Mouse (Mus musculus): Measurements from ENCODE around the gene Clec16a.

The Clec16a gene

DNA sequence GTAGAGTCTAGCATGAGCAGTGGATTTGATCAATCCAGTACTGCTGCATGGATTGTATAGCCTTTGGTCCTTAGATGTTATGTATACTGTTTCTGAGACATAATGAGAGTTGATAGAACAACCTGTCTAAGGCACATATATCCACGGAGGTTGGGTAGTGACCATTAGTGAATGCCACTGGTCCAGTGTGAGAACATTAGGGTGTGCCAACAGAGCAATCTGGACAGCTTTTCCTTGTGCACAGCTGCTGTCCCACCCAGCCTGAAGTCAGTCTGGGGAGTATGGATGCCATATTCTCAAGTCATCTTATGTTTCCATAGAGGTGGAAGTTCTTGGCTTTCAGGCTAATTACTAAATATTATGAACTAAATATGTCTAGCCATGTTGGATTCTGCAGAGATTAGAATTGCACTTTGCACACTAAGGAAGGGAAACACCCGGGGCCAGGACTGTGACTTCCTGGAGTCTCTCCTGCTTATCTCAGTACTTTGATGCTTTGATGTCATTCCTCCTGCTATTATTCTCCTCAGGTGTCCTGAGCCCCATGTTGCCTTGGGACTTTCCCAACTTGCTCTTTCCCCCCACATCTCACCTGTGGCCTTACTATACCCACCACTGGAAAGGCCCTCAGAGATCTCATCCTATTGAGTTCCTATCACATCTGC lies 36.2 kb downstream of the Clec16a start:
- DNase-seq (ENCODE audit: low read depth, low spot score): no peak

DNA sequence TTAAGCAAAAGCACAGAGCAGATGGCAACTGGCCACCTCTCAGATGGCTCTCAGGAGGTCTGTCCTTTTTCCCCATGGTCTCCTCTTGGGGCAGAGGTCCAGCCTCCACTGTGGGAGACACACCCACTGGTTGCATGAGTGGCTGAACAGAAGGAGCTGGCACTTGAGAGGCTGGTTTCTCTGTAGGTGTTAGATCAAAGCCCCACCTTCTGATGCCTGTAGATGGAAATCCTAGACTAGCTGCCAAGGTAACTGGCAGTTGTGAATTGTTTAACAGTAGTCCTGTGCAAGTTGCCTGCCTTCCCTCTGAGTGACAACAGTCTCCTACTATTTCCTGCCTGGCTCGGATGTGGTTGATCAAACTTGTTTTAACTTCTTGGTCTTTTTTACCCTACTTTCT lies 40.0 kb downstream of the Clec16a start:
- DNase-seq (ENCODE audit: low read depth, low spot score): no peak

DNA sequence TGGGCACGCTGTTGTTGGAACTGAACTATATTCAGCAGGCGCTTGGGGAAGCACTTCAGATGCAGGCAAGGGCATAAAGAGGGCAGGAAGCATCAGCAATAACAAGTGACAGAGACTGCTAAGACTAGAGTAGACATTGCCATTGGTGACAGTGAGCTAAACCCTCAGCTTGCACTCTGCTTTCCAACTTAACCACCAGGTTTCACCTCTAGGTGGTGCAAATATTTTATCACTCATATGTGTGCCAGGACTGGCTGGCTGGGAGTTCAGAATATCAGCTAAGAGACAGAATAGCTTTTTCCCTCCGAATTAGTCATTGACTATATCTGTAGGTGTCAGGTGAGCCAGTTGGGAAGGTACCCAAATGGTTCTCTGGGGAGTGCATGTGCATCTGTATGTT lies 41.4 kb downstream of the Clec16a start:
- DNase-seq (ENCODE audit: low read depth, low spot score): no peak

DNA sequence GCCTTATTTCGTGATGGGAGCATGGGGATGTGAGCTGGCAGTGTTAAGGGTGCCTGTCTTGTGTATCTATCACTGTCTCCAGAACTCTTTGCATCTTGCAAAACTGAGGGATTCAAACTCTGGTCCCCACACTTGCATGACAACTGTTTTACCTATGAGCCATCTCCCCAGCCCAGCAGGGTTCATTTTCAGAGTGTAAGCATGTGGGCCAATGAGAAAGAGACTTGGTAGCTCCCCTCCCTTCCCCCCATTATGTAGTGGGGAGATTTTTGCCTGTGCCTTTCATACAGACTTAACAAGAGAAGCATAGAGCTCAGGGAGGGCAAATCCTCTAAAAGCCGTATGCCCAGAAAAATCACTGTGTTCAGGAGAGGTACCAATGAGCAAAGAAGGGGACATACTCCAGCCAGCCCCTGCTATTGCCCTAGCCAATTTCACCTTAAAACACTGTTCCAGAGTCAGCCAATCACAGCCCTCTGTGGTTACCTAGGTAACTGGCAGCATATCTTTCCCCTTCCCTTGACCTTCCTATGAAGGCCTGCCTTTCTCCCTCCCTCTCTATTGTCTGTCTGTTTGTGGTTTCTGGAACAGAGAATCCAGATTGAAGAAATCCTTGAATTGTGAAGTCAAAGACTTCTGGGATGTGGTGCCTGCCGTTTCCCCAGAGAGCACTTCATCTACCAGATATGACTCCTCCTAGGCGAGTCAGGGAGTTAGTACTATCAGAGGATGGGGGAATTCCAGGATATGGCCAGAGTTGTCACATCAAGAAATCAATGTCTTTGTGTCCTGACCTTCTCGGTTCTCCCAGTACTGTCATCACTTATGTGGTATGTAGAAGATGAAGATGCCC lies 55.0 kb downstream of the Clec16a start:
- peak; percentile 63 for DNase-seq (ENCODE audit: low read depth, low spot score)

DNA sequence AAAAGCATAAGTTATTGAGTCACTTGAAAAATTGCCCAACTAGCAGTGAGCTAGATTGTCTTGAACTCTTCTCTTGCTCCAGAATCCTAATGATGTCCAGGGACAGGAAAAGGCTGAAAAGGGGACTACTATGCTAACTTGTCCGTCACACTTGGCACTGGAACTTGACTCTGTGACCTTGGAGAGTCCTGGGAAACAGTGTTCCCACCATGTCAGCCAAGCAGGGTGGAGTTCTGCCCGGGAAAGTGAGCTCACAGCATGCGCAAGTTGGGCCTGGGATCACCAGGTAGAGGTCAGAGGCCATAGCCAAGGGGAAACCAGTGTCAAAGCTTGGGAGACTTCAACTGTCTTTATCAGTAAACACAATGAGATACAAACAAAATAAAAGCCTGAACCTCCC lies 62.7 kb downstream of the Clec16a start:
- DNase-seq (ENCODE audit: low read depth, low spot score): peak; percentile 28

DNA sequence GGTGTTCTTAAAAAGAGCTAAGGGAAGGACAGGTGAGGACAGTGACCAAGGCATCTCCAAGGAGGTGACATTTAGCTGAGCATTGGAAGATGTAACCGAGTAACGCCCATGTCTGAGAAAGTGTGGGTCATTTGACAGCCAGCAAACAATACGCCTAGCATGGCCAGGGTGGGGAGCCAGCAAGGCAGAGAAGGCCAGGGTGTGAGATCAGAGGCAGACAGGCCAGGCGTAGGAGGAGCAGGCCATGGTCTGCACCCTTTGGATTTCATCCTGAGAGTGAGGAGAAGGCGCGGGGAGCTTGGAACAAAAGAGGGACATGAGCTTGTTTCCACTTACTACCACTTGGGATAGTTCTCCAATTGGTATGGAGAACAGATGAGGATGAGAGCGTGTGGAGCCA lies 64.8 kb downstream of the Clec16a start:
- no peak for DNase-seq (ENCODE audit: low read depth, low spot score)

DNA sequence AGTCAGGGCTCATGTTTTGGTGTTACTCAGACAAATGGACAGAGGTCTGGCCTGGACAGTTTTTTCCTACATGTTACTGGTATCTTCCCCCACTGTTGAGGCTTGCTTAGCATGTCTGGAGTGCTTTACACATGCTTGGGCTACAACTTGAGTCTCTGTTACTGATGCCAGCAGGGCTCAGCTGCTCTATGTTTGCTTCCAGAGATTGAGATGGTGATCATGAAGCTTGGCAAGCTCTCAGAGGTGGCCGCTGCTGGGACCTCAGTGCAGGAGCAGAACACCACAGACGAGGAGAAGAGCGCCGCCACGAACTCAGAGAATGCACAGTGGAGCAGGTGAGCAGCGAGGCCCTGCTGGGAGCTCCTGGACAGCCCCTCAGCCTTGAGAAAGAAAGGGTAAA lies 65.7 kb downstream of the Clec16a start:
- no peak for DNase-seq (ENCODE audit: low read depth, low spot score)

DNA sequence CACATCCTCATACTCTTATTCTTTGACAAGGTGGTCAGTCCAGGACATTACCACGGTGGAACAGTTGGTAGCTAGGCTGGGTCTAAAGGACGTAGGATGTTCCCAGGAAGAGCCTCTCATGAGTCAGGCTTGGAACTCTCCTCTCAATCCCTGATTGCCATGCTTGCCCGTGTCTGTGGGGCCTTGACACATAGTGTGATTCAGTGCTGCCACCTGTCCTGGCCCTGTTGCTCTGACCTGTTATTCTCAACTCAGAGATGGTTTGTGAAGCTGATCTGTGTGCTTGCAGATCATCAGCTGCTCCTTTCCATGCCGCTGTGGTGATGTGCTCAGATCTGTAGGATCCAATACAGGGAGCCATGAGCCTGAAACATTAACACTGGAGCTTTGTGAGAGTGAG lies 66.2 kb downstream of the Clec16a start:
- DNase-seq (ENCODE audit: low read depth, low spot score): no peak

DNA sequence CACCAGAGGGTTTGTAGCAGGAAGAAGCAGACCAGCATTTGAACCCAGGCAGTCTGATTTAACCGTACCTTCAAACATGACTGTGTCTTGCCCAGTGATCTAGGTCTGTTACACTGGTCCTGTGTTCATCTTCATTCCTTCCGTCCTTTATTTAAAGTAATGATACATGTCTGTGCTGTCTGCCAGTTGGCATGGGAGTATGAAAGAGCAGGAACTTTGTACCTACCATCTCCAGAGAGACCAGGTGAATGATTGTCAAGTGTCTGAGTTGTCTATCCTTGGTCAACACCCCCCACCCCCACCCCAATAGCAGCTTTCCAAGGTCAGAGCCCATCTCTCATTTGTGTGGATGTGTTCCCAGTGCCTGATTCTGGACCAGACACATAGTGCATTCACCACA lies 68.9 kb downstream of the Clec16a start:
- DNase-seq (ENCODE audit: low read depth, low spot score): no peak

DNA sequence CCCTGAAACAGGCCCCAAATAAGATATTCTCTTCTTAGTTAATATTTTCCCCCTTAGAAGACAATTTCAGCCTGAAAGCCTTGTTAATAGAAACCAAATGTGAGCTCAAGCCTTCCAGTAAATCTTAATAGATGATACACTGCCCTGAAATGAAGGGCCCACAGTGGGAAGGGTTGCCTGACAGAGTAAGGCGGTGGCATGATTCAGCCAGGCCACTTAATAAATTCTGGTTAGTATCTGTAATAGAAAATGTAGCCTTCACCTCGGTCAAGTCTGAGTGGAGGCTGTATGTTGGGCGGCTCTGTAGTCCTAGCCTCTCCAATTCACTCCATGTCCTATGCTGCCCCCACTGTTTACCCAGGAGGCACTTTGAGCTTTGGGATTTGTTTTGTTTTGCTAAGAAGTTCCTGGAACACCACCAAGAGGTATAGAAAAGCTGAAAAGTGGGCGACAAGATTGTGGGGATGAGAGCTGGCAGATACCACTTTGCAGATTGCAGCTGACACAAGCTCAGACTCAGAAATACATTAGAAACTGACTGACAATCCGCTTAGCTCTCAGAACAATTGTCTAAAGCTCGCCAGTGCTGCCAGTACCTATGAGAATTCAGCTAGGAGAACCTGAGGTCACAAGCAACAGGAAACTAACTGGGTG lies 75.9 kb downstream of the Clec16a start:
- no peak for DNase-seq (ENCODE audit: low read depth, low spot score)

DNA sequence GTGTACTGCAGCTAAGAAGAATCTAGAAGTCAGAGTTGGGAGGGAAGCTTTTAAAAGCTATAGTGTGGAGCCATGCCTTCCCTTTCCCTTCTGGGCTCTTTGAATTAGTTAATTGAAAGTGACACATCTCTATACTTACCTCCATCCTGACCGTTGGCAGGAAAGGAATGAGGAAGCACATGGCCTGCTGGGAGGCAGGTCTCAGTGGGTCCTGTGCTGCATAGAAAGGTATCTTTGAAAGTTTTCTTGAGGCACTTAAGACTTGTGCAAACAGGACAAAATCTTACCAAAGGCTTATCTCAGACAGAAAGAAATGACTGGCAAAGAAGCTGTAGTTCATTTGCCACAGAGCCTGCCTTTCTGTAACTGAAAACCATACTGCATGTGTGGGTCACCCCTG lies 76.6 kb downstream of the Clec16a start:
- no peak for DNase-seq (ENCODE audit: low read depth, low spot score)

DNA sequence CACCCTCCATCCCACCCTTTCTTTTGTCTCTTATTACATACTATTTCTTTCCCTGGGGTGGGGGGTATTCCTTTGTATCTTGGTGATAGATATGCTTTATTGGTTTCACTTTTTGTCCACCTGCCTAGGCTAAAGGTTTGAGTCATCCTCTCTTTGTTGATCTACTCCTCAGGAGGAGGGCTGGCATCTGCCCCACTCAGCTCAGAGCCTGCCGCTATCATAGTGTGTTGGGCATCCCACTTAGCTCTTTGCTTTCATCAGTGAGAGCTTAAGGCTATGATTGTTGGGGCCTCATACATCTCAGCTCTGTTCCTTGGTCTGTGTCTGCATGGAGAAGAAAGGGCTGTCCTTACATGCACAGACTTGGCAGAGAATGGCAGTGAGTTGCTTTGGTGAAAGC lies 81.0 kb downstream of the Clec16a start:
- DNase-seq (ENCODE audit: low read depth, low spot score): no peak

DNA sequence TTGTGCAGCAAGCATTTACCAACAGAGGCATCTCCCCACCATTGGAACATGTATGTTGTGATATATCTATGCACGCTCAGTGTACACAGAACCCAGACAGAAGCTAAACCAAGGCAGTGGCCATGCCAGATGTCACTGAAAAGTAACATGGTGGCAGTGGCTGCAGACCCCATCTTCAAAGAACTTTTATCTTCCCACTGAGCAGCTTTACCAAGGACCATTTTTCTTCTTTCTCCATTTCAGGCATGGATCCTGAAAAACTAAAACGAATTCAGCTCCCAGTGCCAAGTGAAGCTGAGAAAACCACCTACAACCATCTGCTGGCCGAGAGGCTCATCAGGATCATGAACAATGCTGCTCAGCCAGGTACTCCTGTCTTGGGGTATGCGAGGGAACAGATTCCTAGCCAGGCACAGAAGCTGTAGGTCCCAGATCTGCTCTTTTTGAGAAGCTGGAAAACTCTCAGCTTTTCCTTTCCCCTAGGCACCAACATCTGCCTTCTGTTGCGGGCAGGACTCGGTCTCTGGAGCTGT lies 82.1 kb downstream of the Clec16a start:
- DNase-seq (ENCODE audit: low read depth, low spot score): no peak

DNA sequence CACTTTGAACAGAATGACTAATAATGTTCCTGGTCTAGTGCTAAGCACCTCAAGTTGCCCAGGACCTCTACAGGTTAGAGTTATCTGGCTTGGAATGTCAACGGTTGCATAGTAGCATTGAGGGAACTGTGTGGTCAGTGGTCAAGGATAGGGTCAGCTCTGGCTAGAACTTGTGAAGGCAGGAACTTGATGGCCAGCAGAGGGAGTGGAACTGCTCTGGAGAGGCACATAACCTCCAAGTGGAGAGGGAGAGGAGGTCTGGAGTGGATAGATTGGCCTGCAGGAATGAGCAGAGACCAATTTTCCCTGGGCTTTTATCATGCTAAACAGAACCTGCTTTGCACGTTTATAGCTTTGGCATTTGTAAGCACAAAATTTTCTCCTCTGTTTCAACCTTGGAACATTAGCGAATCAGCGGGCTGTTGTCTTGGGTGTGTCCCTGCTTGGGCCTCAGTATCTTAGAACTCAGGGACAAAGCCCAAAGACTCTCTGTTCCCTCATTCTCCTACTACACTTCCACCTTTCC lies 83.0 kb downstream of the Clec16a start:
- DNase-seq (ENCODE audit: low read depth, low spot score): peak; percentile 91

DNA sequence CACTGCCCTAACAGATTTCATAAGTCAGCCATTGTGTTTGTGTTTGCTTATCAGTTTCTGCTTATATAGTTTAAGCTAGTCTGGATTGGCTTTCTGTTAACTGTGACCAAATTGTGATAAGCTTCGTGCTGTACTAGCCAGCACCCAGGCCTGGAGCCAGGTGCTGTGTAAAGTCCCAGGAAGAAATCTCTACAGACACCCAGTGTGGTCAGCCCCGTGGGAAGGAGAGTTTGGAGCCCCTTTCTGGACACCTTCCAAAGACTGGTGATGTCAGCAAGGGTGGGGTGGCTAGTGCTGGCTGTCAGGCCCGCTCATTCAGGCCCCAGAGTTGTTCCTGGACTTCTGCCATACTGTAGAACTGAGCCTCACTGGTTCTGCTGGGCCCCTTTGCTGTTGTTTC lies 83.8 kb downstream of the Clec16a start:
- no peak for DNase-seq (ENCODE audit: low read depth, low spot score)

DNA sequence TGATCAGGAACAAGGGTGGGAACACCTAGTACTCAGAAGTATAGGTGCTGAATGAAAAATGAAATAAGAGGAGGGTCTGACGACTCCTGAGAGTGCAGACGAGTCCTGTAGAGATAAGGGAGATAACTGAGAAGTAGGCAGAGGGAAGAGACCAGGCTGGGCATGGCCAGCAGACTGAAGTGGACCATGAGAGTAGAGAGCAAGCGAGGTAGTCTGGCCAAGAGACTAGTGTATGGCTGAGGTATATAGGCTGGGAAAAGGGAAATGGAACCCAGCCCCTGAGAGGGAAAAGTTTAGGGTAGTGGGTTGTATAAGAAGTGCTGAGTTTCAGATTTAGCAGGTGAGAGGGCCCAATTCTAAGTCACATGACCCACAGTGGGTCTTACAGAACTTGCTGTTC lies 84.2 kb downstream of the Clec16a start:
- DNase-seq (ENCODE audit: low read depth, low spot score): no peak

DNA sequence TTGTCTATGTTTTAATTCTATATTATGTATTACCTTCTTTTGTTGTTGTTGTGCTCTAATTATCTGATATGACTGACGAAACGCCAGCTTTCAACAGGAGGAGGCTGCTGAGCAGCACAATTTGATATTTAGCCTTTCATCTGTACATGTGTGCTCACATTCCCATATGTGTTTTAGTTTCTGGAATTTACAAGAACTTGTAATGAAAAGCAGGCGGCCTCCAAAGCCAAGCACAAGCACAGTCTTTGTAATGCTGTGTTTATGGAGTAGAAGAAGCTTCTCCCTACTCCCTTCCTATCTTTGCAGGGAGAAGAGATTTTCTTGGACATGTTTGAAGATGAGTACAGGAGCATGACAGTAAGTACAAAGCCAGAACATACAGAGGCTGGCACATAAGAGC lies 89.8 kb downstream of the Clec16a start:
- DNase-seq (ENCODE audit: low read depth, low spot score): no peak

DNA sequence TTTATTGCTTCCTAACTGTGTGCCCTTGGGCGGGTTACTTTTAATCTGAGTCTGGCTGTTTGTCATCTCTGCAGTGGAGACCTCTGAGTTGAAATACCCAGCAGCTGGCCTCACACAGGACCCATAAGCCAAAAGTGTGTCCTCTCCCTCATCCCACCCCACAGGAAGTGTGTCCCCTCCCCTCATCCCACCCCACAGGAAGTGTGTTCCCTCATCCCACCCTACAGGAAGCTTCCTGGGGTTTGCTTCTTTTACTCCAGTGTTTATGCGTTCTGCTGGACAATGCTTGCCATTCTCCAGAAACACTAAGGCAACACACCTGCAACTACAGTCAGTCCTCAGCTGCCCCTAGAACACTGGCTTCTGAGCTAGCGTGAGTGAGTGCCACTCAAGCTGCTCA lies 92.8 kb downstream of the Clec16a start:
- DNase-seq (ENCODE audit: low read depth, low spot score): no peak

DNA sequence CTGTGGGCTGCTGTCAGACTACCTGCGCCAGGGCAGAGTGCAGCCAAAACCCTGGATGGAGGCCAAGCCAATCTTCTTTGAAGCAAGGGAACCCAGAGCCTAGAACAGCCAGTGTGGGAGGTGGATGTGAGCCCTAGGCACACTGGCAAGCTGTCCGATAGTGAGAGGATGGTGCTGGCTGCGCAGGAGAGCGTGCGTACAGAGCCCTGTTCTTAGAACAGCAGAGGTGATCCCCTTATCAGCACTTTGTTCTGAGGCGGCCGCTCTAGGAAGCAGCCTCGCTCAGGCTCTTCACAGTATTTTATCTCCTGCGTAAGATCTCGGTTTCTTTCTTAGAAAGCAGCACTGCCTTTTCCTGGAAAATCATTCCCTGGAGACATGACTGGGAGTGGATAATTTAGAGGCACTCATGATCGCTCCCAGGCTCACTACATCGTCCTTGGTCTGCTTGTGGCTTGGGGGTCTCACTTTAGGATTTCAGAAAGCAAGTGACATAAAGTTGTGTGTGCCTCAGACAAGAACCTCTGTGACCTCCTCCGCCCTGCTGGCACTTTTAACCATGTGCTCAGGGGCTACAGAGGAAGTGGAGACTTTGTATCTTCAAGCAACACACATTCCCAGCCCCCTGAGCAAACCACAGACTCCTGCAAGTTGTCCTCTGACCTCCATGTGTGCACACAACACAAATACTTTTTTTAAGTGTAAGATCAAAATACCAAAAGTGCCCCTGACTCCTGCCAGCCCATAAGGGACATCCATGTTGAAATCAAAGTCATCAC lies 94.2 kb downstream of the Clec16a start:
- DNase-seq (ENCODE audit: low read depth, low spot score): no peak

DNA sequence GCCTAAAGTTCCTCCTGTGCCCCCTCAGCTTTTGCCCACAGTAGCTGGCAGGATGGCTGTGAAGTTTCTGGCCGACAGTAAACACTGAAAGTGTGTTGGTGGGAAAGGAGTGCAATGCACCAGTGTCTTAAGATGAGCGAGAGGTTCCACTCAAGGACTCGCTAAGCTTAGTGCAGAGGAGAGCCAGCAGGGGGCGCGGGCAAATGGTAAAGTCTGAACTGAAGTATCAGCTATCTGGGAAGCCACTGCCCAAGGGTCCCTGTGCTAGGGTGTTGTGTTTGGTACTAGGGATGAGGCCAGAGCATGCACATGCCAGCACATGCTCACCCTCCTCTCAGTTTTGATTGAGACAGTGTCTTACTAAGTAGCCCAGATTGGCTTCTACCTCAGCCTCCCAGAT lies 94.9 kb downstream of the Clec16a start:
- DNase-seq (ENCODE audit: low read depth, low spot score): peak; percentile 85

DNA sequence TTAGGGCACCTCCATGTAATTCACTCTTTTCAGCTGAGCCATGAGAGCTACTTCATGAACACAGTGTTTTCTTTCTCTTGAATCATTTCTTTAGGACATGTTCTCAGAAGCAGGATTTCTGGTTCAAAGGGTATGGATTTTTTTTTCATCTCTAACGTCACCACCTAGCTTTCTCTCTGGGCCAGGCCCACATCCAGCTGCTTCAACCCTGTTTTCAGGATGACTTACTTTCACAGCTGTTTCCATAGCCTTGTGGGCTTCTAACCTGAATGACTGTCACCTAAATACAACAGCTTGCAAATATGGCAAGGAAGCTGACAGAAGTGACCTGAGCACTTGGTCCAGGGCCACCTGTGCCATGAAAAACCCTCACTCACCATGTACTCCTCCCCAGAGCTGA lies 96.0 kb downstream of the Clec16a start:
- DNase-seq (ENCODE audit: low read depth, low spot score): no peak
